Mouse (Mus musculus): ENCODE measurements at regions not wholly inside any gene's neighbourhood (a gene's known extent, or its start where the extent isn't known, plus 50 kb on each side); places are given as distances from the start of the nearest gene placed in this dataset.

GRCm38 (mm10) chr6:112052193-112052592, 221.4 kb upstream of the Lmcd1 start:
- no peaks in the 10 kb centered on the region for H3K9me3 ChIP-seq (replicated peaks)
- H3K27me3 ChIP-seq (replicated peaks): no peaks in the 10 kb centered on the region
- no peak overlapping the region for H3K27ac ChIP-seq (replicated peaks)
- no peak overlapping the region for H3K4me3 ChIP-seq (replicated peaks)
- 70% methylated on average over 6 of the region's 6 CpGs for WGBS
- 0 out of 2 replicates have a peak, but pooled peaks cover 2% of the 10 kb centered on the region for H3K4me1 ChIP-seq
- ATAC-seq (ENCODE audit: low FRiP score): no peak
- no peak overlapping the region for H3K4me2 ChIP-seq
- no peaks in the 10 kb centered on the region for H3K36me3 ChIP-seq
- H3K9ac ChIP-seq (replicated peaks): no peak overlapping the region

- Histone ChIP-seq H3K4me1 (no peaks in the 10 kb centered on the region), H3K27ac (replicated peaks) (no peak overlapping the region), H3K4me2 (no peak overlapping the region), H3K9ac (replicated peaks) (no peak overlapping the region), H3K27me3 (replicated peaks) (no peaks in the 10 kb centered on the region), H3K4me3 (replicated peaks) (no peak overlapping the region), H3K9me3 (replicated peaks) (no peaks in the 10 kb centered on the region), H3K36me3 (no peaks in the 10 kb centered on the region)
- ATAC-seq (ENCODE audit: low FRiP score): no peak
- WGBS: 77% methylated on average over 1 of the region's 1 CpGs
These were observed 215.7 kb upstream of the Lmcd1 start for GRCm38 (mm10) chr6:112057895-112058294.

GRCm38 (mm10) chr6:112062956-112063355, 210.6 kb upstream of the Lmcd1 start:
- Histone ChIP-seq H3K9ac (replicated peaks) (no peak overlapping the region), H3K36me3 (no peaks in the 10 kb centered on the region), H3K27ac (replicated peaks) (no peak overlapping the region), H3K9me3 (replicated peaks) (no peaks in the 10 kb centered on the region), H3K4me3 (replicated peaks) (no peak overlapping the region), H3K4me2 (no peak overlapping the region), H3K4me1 (no peaks in the 10 kb centered on the region), H3K27me3 (replicated peaks) (no peaks in the 10 kb centered on the region)
- WGBS: 66% methylated on average over 3 of the region's 3 CpGs
- no peak for ATAC-seq (ENCODE audit: low FRiP score)

- no peak overlapping the region for H3K27ac ChIP-seq (replicated peaks)
- no peak overlapping the region for H3K9ac ChIP-seq (replicated peaks)
- H3K4me3 ChIP-seq (replicated peaks): no peak overlapping the region
- H3K9me3 ChIP-seq (replicated peaks): no peaks in the 10 kb centered on the region
- no peaks in the 10 kb centered on the region for H3K4me1 ChIP-seq
- no peaks in the 10 kb centered on the region for H3K27me3 ChIP-seq (replicated peaks)
- ATAC-seq (ENCODE audit: low FRiP score): no peak
- H3K36me3 ChIP-seq: no peaks in the 10 kb centered on the region
- WGBS: 84% methylated on average over 3 of the region's 3 CpGs
- H3K4me2 ChIP-seq: no peak overlapping the region
These were observed 183.0 kb upstream of the Lmcd1 start for GRCm38 (mm10) chr6:112090597-112090996.

- Histone ChIP-seq H3K9me3 (replicated peaks) (no peaks in the 10 kb centered on the region), H3K27ac (replicated peaks) (no peak overlapping the region), H3K9ac (replicated peaks) (no peak overlapping the region), H3K4me1 (no peaks in the 10 kb centered on the region), H3K4me2 (no peak overlapping the region), H3K27me3 (replicated peaks) (no peaks in the 10 kb centered on the region), H3K4me3 (replicated peaks) (no peak overlapping the region), H3K36me3 (no peaks in the 10 kb centered on the region)
- 54% methylated on average over 3 of the region's 3 CpGs for WGBS
- ATAC-seq (ENCODE audit: low FRiP score): no peak; the same call in 1 of the 2 replicates
These were observed 182.3 kb upstream of the Lmcd1 start for GRCm38 (mm10) chr6:112091125-112091763.

GRCm38 (mm10) chr6:112093300-112093699, 180.3 kb upstream of the Lmcd1 start:
- 84% methylated on average over 3 of the region's 3 CpGs for WGBS
- H3K4me2 ChIP-seq: no peak overlapping the region
- no peaks in the 10 kb centered on the region for H3K27me3 ChIP-seq (replicated peaks)
- H3K9ac ChIP-seq (replicated peaks): no peak overlapping the region
- H3K27ac ChIP-seq (replicated peaks): no peak overlapping the region
- H3K4me3 ChIP-seq (replicated peaks): no peak overlapping the region
- no peaks in the 10 kb centered on the region for H3K4me1 ChIP-seq
- H3K36me3 ChIP-seq: no peaks in the 10 kb centered on the region
- H3K9me3 ChIP-seq (replicated peaks): no peaks in the 10 kb centered on the region
- no peak for ATAC-seq (ENCODE audit: low FRiP score)

GRCm38 (mm10) chr6:112097699-112098098, 175.9 kb upstream of the Lmcd1 start:
- no peaks in the 10 kb centered on the region for H3K4me1 ChIP-seq
- no peaks in the 10 kb centered on the region for H3K9me3 ChIP-seq (replicated peaks)
- no peak overlapping the region for H3K27ac ChIP-seq (replicated peaks)
- no peaks in the 10 kb centered on the region for H3K27me3 ChIP-seq (replicated peaks)
- H3K4me2 ChIP-seq: no peak overlapping the region
- WGBS: 65% methylated on average over 3 of the region's 3 CpGs
- H3K4me3 ChIP-seq (replicated peaks): no peak overlapping the region
- H3K9ac ChIP-seq (replicated peaks): no peak overlapping the region
- ATAC-seq (ENCODE audit: low FRiP score): no peak
- H3K36me3 ChIP-seq: no peaks in the 10 kb centered on the region

GRCm38 (mm10) chr6:112108651-112109050, 164.9 kb upstream of the Lmcd1 start:
- Histone ChIP-seq H3K36me3 (no peaks in the 10 kb centered on the region), H3K4me3 (replicated peaks) (no peak overlapping the region), H3K27me3 (replicated peaks) (no peaks in the 10 kb centered on the region), H3K9me3 (replicated peaks) (no peaks in the 10 kb centered on the region), H3K4me1 (no peaks in the 10 kb centered on the region), H3K9ac (replicated peaks) (no peak overlapping the region), H3K27ac (replicated peaks) (no peak overlapping the region), H3K4me2 (no peak overlapping the region)
- ATAC-seq (ENCODE audit: low FRiP score): no peak
- 87% methylated on average over 13 of the region's 13 CpGs for WGBS

GRCm38 (mm10) chr6:112119180-112119579, 154.4 kb upstream of the Lmcd1 start:
- H3K9ac ChIP-seq (replicated peaks): no peak overlapping the region
- no peak for ATAC-seq (ENCODE audit: low FRiP score)
- no peaks in the 10 kb centered on the region for H3K4me1 ChIP-seq
- no peaks in the 10 kb centered on the region for H3K27me3 ChIP-seq (replicated peaks)
- no peak overlapping the region for H3K4me2 ChIP-seq
- no peaks in the 10 kb centered on the region for H3K36me3 ChIP-seq
- H3K9me3 ChIP-seq (replicated peaks): no peaks in the 10 kb centered on the region
- H3K4me3 ChIP-seq (replicated peaks): no peak overlapping the region
- H3K27ac ChIP-seq (replicated peaks): no peak overlapping the region
- WGBS: 53% methylated on average over 2 of the region's 2 CpGs

- WGBS: 25% methylated on average over 3 of the region's 3 CpGs
- no peak for ATAC-seq (ENCODE audit: low FRiP score)
- Histone ChIP-seq H3K9ac (replicated peaks) (no peak overlapping the region), H3K4me2 (no peak overlapping the region), H3K9me3 (replicated peaks) (no peaks in the 10 kb centered on the region), H3K4me3 (replicated peaks) (no peak overlapping the region), H3K4me1 (no peaks in the 10 kb centered on the region), H3K36me3 (no peaks in the 10 kb centered on the region), H3K27me3 (replicated peaks) (no peaks in the 10 kb centered on the region), H3K27ac (replicated peaks) (no peak overlapping the region)
These were observed 140.0 kb upstream of the Lmcd1 start for GRCm38 (mm10) chr6:112133522-112133921.

- Histone ChIP-seq H3K9me3 (replicated peaks) (no peaks in the 10 kb centered on the region), H3K4me1 (peaks cover 4% of the 10 kb centered on the region; the same call in 1 of the 2 replicates), H3K36me3 (no peaks in the 10 kb centered on the region), H3K27ac (replicated peaks) (no peak overlapping the region), H3K27me3 (replicated peaks) (no peaks in the 10 kb centered on the region), H3K9ac (replicated peaks) (no peak overlapping the region), H3K4me2 (no peak overlapping the region), H3K4me3 (replicated peaks) (no peak overlapping the region)
- 57% methylated on average over 10 of the region's 10 CpGs for WGBS
- ATAC-seq (ENCODE audit: low FRiP score): no peak
These were observed 120.8 kb upstream of the Lmcd1 start for GRCm38 (mm10) chr6:112152535-112153364.

- Histone ChIP-seq H3K27ac (replicated peaks) (no peak overlapping the region), H3K4me1 (no peaks in the 10 kb centered on the region), H3K9me3 (replicated peaks) (no peaks in the 10 kb centered on the region), H3K36me3 (no peaks in the 10 kb centered on the region), H3K9ac (replicated peaks) (no peak overlapping the region), H3K4me3 (replicated peaks) (no peak overlapping the region), H3K4me2 (no peak overlapping the region), H3K27me3 (replicated peaks) (no peaks in the 10 kb centered on the region)
- WGBS: 62% methylated on average over 3 of the region's 3 CpGs
- no peak for ATAC-seq (ENCODE audit: low FRiP score)
These were observed 106.1 kb upstream of the Lmcd1 start for GRCm38 (mm10) chr6:112167487-112167886.

Data from neural tube, embryonic 15.5 days (tissue).